Mouse (Mus musculus) retina, embryonic 14.5 days (tissue): Measurements from ENCODE around the gene Cyp4f14.

Source experiments
- DNase-seq: peaks from one replicate; pipeline ENCODE4 v3.0.0-alpha.2; 2015; ENCODE audit warnings: low spot score

The Cyp4f14 gene

DNA sequence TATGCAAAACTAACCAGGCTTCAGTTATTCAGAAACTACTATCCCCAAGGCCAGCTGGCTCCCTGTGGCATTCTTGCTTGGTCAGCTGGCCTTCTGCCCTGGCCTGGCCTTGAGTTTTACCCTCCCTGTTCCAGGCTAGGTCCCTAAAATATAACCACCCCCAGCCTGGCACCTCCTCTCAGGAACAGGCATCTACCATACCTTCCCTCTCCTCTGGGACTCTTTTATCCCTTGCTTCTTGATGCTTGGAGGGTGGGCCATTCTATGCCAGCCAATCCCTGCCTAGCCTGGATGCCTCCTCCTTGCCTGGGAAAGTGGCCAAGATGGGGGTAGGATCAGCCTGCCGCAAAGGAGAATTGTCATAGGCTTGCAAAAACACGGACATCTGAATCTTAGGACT, at the start of gene Cyp4f14:
Gene Cyp4f14, minus strand, starts transcription at position 212 of the 400 bp plus-strand sequence.
- DNase-seq = no peak

DNA sequence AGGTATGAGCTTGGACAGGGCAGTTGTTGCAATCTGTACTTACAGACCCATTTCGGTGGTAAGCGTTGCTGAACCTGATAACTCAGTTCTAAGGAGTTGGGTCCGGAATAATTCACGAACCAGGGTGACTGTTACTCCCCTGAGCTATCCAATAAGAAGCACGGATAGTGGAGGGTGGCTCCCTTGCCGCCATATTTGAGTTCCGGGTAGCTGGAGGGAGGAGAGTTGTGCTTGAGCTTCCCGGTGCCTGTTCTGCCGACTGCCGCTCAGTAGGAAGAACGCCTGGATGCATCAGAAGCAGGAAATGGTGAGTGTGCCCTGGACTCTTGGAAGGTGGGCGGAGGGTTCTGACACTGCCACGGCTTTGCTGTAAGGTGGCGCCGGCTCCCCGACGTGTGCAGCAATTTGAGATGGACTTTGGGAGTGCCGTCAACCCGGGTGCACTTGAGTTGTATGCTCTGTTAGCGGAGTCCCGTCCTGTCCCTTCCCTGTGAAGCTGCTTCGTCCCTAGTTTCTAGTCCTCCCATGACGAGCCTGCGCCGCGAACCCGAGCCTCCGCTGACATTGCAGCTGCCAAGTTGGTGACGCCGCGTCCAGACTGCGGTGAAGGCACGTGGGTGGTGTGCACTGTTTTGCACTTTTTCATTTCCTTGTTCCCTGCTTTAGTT, 48.6 kb upstream of the Cyp4f14 start, which contains the start of gene Zfp472:
Gene Zfp472, plus strand, starts transcription at position 192 of the 668 bp plus-strand sequence.
- peak; percentile 96 for DNase-seq

DNA sequence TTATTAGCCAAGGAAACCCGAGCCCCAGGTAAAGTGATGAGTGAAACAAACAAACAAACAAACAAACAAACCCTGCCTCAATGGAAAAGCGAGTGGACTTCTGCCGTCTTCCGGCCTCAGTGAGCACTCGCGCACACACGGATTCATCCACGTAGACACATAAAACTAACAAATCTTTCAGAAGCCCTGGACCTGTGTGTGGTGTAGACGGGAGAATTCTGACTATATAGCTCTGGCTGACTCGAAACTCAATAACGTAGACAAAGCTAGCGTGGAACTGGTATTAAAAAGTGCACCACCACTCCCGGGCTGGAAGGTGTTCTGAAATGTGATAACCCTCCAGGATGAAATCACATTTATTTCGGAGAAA, 48.1 kb upstream of the Cyp4f14 start:
- no peak for DNase-seq

DNA sequence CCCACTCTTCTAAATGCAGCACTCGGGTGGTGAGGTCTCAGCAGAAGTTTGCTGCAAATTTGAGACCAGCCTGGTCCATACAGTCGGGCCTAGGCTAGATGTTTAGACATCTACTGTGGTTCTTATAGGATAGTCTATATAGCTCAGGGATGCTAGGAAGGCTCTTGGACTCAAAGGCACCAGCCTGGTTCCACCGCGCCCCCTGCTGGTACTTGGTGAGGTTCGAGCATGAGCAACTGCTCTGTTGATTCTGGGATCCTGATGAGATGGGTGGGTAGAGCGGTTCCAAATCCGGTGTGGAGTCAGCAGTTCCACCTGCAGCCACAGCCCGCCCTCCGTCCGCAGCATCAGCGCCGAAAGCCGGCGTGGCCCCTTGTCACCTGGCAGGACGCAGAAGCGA, 34.3 kb upstream of the Cyp4f14 start:
- peak; percentile 85 for DNase-seq

DNA sequence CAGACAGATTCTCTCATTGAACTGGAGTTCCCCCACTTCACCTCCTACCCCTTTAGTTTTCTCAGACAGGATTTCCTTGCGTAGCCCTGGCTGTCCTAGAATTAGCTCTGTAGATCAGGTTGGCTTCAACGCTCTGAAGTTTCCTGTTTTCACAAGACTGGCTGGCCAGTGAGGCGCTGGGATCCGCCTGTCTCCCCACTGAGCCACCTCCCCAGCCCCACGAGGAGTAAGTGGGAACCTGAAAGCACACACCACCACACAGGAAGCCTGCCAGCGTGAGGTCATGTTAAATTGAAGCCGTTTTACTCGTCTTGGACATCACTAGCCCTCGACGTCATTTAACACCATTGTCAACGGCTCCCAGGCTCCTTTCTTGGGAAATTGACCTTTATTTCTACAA, 33.9 kb upstream of the Cyp4f14 start:
- DNase-seq = no peak

DNA sequence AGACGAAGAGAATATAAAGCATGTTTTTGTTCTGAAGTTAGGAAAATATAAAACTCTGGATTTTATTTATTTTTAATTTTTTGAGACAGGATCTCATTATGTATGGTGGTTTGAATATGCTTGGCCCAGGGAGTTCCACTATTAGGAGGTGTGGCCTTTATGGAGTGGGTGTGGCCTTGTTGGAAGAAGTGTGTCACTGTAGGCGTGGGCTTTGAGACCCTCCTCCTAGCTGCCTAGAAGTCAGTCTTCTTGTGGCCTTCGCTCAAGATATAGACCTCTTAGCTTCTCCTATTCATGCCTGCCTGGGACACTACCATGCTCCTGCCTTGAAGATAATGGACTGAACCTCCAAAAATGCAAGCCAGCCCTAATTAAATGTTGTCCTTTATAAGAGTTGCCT, 33.0 kb upstream of the Cyp4f14 start:
- DNase-seq = no peak

DNA sequence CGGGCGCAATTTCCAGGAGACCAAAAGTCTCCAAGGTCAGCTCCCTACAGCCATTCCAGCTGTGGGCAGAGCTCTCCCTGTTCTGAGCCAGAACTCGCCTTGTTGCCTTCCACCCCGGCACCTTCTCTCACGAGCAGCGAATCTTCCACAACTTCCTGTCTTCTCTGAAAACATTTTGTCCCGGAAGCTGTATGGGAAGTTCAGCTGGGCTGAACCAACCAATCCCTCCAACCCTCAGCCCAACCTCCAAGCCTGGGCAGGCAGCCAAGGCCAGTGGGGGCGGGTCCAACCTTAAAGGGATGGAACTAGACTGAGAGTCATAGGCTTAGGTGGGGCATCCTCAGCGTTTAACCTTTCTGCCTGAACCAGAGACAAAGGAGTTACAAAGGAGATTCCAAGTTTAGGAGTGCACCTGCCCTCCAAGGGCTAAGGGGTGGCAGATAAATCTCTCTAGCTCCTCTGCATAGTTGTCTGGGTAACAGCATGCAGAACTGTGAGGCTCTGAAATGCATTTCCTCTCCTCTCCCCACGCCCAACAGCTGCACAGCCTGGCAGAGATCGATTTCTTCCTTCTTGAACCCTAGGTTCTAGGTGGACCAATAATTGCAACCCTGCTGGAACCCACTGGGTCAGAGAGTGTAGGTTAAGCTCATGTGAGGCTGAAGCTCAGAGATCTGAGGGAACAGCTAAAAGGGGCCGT, 30.2 kb upstream of the Cyp4f14 start, which contains the start of gene Cyp4f13:
Gene Cyp4f13, minus strand, starts transcription at position 188 of the 700 bp plus-strand sequence.
- DNase-seq = peak; percentile 33

DNA sequence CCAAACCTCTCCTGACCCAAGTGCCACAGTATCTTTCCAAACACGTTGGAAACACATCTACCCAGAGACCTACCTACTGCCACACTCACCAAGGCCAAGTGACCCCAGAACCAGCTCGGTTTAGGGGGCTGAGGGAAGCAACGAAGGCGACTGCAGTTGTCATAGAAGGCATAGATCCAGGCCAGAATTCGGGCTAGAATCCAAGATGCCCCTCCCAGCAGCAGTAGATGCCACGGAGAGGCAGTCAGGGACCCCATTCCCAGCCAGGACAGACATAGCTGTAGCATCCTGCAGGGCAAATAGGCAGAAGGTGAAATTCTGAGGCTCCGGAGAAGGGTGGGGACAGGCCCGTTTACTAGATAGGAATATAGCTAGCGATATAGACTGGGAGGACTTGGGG, 29.6 kb upstream of the Cyp4f14 start:
- no peak for DNase-seq

DNA sequence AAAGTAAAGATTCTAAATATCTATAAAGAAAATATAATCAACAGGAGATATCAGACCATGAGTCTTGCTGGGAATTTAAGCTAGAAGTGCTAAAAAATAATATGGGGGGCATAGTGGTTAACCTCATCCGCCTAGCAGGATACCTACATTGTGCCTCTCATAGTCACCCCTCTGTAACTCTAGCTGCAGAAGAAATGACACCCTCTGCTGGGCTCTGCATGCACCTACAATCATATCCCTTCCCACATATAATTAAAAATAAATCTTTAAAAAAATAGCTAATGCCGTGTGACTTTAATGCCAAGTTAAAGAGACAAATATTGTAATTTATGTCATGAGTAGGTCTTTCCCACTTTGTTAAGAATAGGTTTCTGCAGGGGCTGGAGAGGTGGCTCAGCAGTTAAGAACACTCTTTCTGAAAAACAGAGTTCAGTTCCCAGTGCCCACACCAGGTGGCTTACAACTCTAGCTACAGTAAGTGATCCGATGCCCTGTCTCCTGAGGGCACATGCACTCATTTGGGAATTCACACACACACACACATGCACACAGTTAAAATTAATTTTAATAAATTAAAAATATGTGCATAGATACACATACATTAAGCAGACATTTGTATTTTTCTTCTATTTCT, 27.4 kb upstream of the Cyp4f14 start:
- DNase-seq = no peak

DNA sequence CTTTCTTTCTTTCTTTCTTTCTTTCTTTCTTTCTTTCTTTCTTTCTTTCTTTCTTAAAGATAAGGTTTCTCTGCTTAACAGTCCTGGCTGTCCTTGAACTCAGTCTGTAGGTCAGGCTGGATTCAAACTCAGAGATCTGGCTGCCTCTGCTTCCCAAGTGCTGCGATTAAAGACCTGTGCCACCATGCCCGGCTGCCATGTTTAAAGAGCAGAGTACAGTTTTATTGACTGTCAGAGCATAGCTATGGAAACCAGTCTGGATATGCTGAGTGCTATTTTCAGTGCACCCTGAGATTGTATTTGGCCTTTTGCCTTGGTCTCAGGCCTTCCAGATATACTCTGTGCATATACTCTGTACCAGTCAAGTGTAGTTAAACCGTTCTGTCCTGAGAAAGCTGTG, 26.5 kb upstream of the Cyp4f14 start:
- DNase-seq = no peak

DNA sequence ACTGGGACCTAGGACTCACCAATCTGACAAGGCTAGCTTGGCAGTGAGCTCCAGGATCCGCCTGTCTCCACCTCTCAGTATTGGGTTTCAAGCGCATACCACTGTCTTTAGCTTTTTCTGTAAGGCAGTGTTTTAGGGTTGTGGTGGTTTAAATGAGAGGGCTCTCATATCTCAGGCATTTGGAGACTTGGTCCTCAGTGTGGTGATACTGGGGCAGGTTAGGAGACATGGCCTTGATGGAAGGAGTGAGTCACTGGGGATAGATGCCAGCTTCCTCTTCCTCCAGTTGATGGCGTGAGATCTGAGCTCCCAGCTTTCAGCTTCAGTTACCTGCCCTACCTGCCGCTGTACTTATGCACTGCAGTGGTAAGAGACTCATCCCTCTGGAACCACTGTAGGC, 22.7 kb upstream of the Cyp4f14 start:
- no peak for DNase-seq

DNA sequence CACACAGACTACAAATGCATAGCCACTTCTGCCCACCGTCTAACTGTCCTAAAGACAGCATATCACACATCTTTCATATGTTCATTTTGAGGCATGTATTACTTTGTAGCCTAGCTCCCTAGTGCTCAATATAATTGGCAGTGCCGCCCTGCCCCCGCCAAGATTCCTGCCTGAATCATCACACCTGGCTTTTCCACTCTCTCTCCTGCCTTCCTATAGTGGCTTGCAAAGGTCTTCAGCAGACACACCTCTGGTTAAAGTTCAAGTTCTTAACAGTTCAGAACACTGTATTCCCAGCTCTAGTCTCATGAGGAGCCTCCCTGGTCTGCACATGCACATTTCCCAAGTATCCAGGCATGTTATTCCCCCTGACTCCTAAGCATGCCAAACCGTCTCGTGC, 10.7 kb upstream of the Cyp4f14 start:
- no peak for DNase-seq

DNA sequence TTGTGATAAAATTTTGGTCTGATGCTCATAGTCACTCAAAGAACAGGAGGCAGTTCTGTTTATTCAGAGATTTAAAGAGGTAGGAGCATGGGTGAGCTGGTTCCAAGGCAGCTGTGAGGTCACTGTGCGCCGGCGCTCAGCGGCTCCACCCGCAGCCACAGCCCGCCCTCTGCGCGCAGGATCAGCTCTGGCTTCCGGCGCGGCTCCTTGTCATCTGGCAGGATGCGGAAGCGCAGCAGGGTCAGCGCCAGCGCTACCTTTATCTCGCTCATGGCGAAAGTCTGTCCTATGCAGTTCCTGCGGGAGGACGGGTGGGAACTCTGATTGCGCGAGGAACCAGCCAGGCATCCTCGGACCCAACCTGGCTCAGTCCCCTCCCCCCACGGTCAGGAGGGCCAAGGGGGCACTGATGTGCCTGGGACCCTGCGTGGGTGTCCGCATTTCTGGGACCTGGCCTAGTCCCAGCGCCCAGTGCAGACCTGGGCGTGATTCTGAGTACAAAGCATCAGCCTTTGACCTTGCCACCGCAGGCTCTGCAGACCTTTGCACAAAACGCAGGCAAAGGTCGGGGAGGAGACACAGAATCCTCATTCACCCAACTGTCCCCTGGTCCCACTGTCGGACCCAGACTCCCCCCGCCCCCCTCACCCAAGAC, 7.6 kb upstream of the Cyp4f14 start:
- peak; percentile 70 for DNase-seq

DNA sequence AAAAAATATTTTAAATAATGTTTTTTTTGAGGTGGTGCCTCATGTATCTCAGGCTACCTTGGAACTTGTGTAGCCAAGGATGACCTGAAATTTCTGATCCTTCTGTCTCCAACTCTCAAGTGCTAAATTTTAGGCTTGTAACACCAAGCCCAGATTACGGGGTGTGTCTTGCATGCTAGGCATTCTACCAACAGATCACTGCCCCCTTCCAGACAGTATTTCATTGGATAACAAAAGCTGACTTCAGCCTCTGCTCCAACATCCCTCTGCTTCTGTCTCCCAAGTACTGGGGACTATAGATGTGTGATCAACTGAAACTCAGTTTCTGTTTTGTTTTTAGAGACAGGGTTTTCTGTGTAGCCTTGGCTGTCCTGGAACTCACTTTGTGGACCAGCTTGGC, 6.5 kb upstream of the Cyp4f14 start:
- DNase-seq = no peak

DNA sequence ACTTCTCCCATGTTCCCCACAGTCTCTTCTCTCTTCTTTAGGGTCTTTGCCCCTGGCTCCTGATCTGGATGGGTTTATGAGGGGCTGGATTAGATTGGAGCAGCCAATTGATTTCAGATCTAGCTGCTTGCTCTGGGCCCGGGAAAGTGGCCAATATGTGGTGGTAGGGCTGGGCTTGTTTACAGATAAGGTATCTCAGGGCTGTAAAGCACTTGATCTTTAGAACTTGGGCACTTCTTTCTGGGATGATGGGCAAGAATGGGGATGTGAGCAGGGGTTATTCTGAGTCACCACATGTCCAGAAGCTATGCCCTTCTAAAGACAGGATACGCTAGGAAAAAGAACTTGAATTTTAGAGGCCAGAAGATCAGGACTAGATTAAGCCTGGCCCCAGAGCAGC, 2.0 kb upstream of the Cyp4f14 start:
- DNase-seq = no peak

DNA sequence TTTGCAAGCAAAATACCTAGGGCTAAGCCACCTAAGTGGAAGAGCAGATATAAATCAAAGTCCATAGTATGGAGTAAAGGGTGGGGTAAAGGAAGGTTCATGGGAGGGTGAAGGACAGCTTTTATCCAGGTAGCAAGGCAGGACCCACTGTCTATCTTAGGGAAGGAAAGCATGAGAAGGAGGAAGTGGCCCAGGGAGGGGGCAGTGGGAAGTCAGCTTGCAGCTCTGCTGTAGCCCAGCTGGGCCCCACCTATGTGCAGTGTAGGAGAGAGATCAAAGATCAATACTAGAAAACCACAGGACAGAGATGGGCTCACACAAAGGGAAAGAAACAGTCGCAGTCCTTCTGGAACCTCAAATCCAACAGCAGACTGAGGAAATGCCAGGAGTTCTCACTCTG, 1.1 kb downstream of the Cyp4f14 start:
- DNase-seq = no peak

DNA sequence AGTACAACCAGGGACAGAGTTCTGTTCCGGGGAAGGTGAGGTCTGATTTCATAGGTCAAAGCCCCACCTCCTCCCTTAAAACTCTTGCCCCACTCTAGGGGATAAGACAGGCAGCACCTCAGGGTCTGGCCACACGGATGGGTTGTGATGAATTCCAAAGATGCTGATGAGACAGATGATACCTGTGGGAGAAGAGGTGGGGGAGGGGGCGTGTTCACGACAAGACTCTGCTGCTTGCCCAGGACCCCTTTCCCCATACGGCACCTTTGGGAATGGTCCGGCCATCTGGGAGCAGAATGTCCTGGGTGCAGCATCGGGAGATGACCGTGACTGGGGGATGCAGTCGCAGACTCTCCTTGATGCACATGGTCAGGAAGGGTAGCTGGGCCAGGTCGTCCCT, 11.0 kb downstream of the Cyp4f14 start:
- DNase-seq = no peak

DNA sequence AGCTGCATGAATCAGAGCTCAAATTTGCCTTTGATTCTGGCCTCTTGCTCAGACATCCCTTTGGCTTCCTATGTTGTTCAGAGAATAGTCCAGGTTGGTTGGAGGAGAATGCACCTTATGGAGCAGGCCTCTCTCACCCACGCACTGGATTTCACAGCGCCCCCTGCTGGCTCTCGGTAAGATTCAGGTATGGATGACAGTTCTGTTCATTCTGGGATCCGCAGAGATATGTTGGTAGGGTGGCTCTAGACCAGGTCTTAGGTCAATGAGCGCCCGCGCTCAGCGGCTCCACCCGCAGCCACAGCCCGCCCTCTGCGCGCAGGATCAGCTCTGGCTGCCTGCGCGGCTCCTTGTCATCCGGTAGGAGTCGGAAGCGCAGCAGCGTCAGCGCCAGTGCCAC, 11.9 kb downstream of the Cyp4f14 start:
- DNase-seq = peak; percentile 70

DNA sequence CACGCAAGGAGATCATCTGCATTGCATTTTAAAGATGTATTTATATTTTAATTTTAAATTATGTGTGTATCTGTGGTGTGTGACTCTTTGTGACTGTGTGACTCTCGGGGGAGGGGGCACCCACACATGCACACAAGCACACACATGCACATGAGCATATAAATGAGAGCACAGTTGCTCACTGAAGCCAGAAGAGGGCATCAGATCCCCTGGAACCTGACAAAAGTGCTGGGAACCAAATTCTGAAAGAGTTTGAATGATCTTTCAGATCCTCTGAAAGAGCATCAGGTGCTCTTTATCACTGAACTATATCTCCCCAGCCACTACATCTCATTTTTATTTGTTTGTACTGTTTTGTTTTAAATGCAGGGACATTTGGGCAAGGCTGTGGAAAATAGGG, 12.7 kb downstream of the Cyp4f14 start:
- DNase-seq = peak; percentile 17

DNA sequence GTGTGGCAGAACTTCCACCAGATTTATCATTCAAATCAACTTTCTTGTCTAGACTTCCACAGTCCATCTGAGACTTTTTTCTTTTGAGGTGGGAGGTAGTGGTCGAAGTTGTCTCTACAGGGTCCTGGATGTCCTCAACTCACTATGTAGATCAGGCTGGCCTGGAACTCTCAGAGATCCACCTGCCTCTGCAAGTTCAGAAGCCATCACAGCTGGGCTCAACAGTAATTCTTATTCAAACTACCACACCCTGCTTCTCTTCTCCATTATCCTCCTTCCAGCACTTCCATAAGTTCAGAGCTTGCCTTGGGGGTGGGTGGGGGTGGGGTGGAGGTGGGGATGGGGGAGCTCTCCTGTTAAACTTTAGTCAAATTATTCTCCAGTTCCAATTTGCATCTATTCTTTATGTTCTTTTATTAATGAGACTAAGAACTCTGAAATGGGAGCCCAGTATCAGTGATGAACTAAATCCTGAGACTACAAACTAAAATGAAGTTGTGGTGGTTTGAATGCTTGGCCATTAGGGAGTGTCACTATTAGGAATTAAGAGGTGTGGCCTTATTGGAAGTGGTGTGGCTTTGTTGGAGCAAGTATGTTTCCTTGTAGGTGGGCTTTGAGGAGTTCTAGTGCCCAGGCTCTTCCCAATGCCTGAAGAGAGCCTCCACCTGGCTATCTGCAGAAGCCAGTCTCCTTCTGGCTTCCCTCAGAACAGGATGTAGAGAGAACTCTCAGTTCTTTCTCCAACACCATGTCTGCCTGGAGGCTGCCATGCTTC, 15.2 kb downstream of the Cyp4f14 start:
- no peak for DNase-seq

DNA sequence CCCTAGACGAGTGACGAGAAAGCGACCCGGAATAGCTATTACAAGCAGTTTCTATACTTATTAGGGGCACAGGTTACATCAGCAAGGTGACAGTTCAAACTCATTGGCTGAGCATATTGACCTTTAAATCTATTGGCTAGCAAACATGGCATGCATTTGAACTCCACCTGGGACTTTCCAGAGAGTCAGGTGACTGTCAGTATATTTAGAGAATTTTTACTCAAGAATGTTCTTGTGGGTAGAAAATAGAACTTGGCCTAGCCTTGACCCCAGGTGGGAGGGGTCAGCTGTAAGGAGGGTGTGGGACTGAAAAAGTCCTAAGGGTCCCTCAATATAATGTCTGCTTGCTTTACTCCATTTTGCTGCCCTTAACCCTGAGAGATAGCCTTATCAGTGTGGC, 21.7 kb downstream of the Cyp4f14 start:
- DNase-seq = no peak

DNA sequence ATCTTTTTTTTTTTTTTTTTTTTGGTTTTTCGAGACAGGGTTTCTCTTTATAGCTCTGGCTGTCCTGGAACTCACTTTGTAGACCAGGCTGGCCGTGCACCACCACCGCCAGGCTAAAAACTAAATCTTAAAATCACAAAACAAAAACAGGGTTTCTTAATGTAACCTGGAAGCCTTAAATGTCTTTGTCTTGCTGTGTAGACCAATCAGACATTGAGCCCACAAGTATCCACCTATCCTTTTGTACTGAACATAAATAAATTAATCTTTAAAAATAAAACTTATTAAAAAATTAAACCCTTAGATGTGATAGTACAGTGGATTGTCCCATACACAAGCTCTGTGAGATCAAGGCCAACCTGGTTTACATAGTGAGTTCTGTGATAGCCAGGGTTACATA, 23.2 kb downstream of the Cyp4f14 start:
- DNase-seq = no peak
